Mouse (Mus musculus): ENCODE results near the gene Zdhhc11.

- TF ChIP-seq CTCF (IDR thresholded peaks at IDR 0.05; ENCODE audit: low read depth), result no peak
- TF ChIP-seq EP300 (IDR thresholded peaks at IDR 0.05; ENCODE audit: low read depth), result no peak
Observed at GRCm38 (mm10) chr13:73954666-73955065, 9.0 kb upstream of the Zdhhc11 start.
